Mouse (Mus musculus) naive thymus-derived CD4-positive, alpha-beta T cell, adult 2 months (primary cell): ENCODE data around the gene Defa22.
"Not testable (repeated sequence)": the region's sequence is repeated elsewhere in the genome, so short reads cannot be mapped to it uniquely, and the experiment has no call there.

Experiments
- DNase-seq: peaks from one replicate; pipeline ENCODE4 v3.0.0-alpha.2; 2011; ENCODE audit warnings: low read depth

Defa22 gene

GRCm38 (mm10) chr8:21161977-21162376, at the start of gene Defa22:
Gene Defa22, plus strand, starts transcription at chr8:21162277.
- DNase-seq, result not testable (repeated sequence)

- not testable (repeated sequence) for DNase-seq
These were observed 27.7 kb upstream of the Defa22 start, which contains the start of gene Defa30 for GRCm38 (mm10) chr8:21134342-21134741. Gene Defa30, plus strand, starts transcription at chr8:21134642.

- DNase-seq, result not testable (repeated sequence)
These were observed 29.2 kb downstream of the Defa22 start, which contains the start of gene Defa31 for GRCm38 (mm10) chr8:21191314-21191713. Gene Defa31, plus strand, starts transcription at chr8:21191614.

GRCm38 (mm10) chr8:21201261-21201660, 39.2 kb downstream of the Defa22 start, which contains the start of gene Gm15293:
Gene Gm15293, plus strand, starts transcription at chr8:21201561.
- DNase-seq, result not testable (repeated sequence)
